Mouse (Mus musculus) heart, embryonic 14.5 days (tissue): ENCODE results near the gene Rasa4. TPM values are rescaled to one million over a fixed set of nuclear protein-coding genes. Genes with fewer than 3 reads are reported as not detected.
"Not testable (repeated sequence)": the region's sequence is repeated elsewhere in the genome, so short reads cannot be mapped to it uniquely, and the experiment has no call there.

Experiments
- ATAC-seq: fragments of 200-750 bp; cut with Nextera tagmentation; 2 replicates; pipeline ENCODE4 v1.8.0; 2017; ENCODE audit warnings: low read depth, moderate TSS enrichment; ENCODE audit not compliant: insufficient number of reproducible peaks, insufficient read depth, low FRiP score
- H3K27ac ChIP-seq, 2 experiments: fragments of 200-500 bp in 1 of 2; fragments of 300-500 bp in 1 of 2; sonication (generic) in 1 of 2; replicated peaks in 1 of 2; 2 replicates each; pipeline ENCODE4 v1.5.1; 2012 to 2014; ENCODE audit warnings: low read depth in 2 of 2, low read length in 2 of 2, control low read depth in 1 of 2, mild to moderate bottlenecking in 1 of 2, mixed read lengths in 1 of 2; ENCODE audit not compliant: control insufficient read depth in 1 of 2, insufficient read depth in 1 of 2
- H3K27me3 ChIP-seq: fragments of 300-500 bp; sonication (generic); 2 replicates; pipeline ENCODE4 v1.6.1; 2014; ENCODE audit warnings: mild to moderate bottlenecking, low read length, control low read depth; ENCODE audit not compliant: control insufficient read depth, insufficient read depth
- H3K36me3 ChIP-seq: fragments of 300-500 bp; sonication (generic); 2 replicates; pipeline ENCODE4 v1.6.1; 2014; ENCODE audit warnings: mild to moderate bottlenecking, control low read depth, low read length, mixed read lengths; ENCODE audit not compliant: control insufficient read depth, insufficient read depth
- H3K4me1 ChIP-seq, 2 experiments: fragments of 200-500 bp in 1 of 2; fragments of 300-500 bp in 1 of 2; sonication (generic) in 1 of 2; 2 replicates each; pipeline ENCODE4 v1.6.1; 2012 to 2014; ENCODE audit warnings: low read length in 2 of 2, control low read depth in 1 of 2, mixed read lengths in 1 of 2; ENCODE audit not compliant: control insufficient read depth in 2 of 2, insufficient read depth in 2 of 2
- H3K4me2 ChIP-seq: fragments of 300-500 bp; sonication (generic); 2 replicates; pipeline ENCODE4 v1.6.1; 2014; ENCODE audit warnings: mild to moderate bottlenecking, low read length
- H3K4me3 ChIP-seq, 2 experiments: fragments of 200-500 bp in 1 of 2; fragments of 300-500 bp in 1 of 2; sonication (generic) in 1 of 2; 2 replicates each; pipeline ENCODE4 v1.5.1; 2012 to 2014; ENCODE audit warnings: low read length in 2 of 2, mild to moderate bottlenecking in 2 of 2, control low read depth in 1 of 2, low read depth in 1 of 2, moderate library complexity in 1 of 2; ENCODE audit not compliant: control insufficient read depth in 1 of 2, insufficient read depth in 1 of 2
- H3K9ac ChIP-seq: fragments of 300-500 bp; sonication (generic); 2 replicates; pipeline ENCODE4 v1.6.1; 2014; ENCODE audit warnings: mild to moderate bottlenecking, low read length
- H3K9me3 ChIP-seq: fragments of 300-500 bp; sonication (generic); 2 replicates; pipeline ENCODE4 v1.6.1; 2016; ENCODE audit warnings: low read length, control low read depth; ENCODE audit not compliant: control insufficient read depth
- WGBS: fragments of 180-500 bp; shearing (Covaris S2); extraction: QIAGEN DNeasy Blood & Tissue Kit; methylation state at CpG from one replicate; pipeline ENCODE4 v1.1.7; 2014; 5-methylcytosine and 5-hydroxymethylcytosine counted together
- polyA plus RNA-seq: library from polyadenylated mRNA; unstranded; fragments of >200 nt; fragmentation: Nextera tagmentation; extraction: Ambion mirVana; gene quantifications from 2 replicates; pipeline ENCODE4 v1.2.1, GENCODE M21; 2014

The Rasa4 gene
- polyA plus RNA-seq, 1 experiment from 2014 or later, result 1.3 TPM

- Histone ChIP-seq H3K36me3 (no peaks in the 10 kb centered on the region), H3K9ac (no peak overlapping the region), H3K27ac (no peak overlapping the region), H3K4me2 (no peak overlapping the region), H3K4me3 (no peak overlapping the region), H3K9me3 (no peaks in the 10 kb centered on the region), H3K4me1 (peaks cover 0 to 6% of the 10 kb centered on the region in 2 experiments; a peak in 2 of 4 replicates), H3K27me3 (no peaks in the 10 kb centered on the region)
- 94% methylated on average over 8 of the region's 8 CpGs for WGBS
- no peak for ATAC-seq
Observed at GRCm38 (mm10) chr5:136041666-136042065, 42.0 kb upstream of the Rasa4 start.

GRCm38 (mm10) chr5:136044865-136045264 is 38.9 kb upstream of the Rasa4 start:
- Histone ChIP-seq H3K9ac (no peak overlapping the region), H3K4me2 (no peak overlapping the region), H3K4me3 (no peak overlapping the region), H3K27me3 (no peaks in the 10 kb centered on the region), H3K27ac (no peak overlapping the region), H3K9me3 (no peaks in the 10 kb centered on the region), H3K36me3 (no peaks in the 10 kb centered on the region), H3K4me1 (peaks cover 0 to 2% of the 10 kb centered on the region in 2 experiments; a peak in 2 of 4 replicates)
- no peak for ATAC-seq
- WGBS, result 65% methylated on average over 13 of the region's 13 CpGs

- H3K9ac ChIP-seq, result no peak overlapping the region
- no peak overlapping the region for H3K4me2 ChIP-seq
- H3K27ac ChIP-seq, result no peak overlapping the region
- 41% methylated on average over 9 of the region's 9 CpGs for WGBS
- no peaks in the 10 kb centered on the region; a peak in 1 of 4 replicates for H3K4me1 ChIP-seq
- H3K4me3 ChIP-seq, result no peak overlapping the region
- H3K9me3 ChIP-seq, result no peaks in the 10 kb centered on the region
- H3K27me3 ChIP-seq, result no peaks in the 10 kb centered on the region
- ATAC-seq, result no peak
- no peaks in the 10 kb centered on the region for H3K36me3 ChIP-seq
Observed at GRCm38 (mm10) chr5:136045408-136045807, 38.3 kb upstream of the Rasa4 start.

GRCm38 (mm10) chr5:136045987-136046386 is 37.7 kb upstream of the Rasa4 start:
- Histone ChIP-seq H3K27ac (no peak overlapping the region), H3K27me3 (no peaks in the 10 kb centered on the region), H3K36me3 (no peaks in the 10 kb centered on the region), H3K4me1 (peaks cover 0 to under 1% of the 10 kb centered on the region in 2 experiments; a peak in 3 of 4 replicates), H3K4me2 (no peak overlapping the region), H3K4me3 (no peak overlapping the region), H3K9ac (no peak overlapping the region), H3K9me3 (no peaks in the 10 kb centered on the region)
- 5% methylated on average over 10 of the region's 10 CpGs for whole genome bisulfite sequencing
- no peak for ATAC-seq

GRCm38 (mm10) chr5:136048541-136048940 is 35.2 kb upstream of the Rasa4 start:
- H3K9ac ChIP-seq, ATAC-seq, H3K4me2 ChIP-seq, H3K4me3 ChIP-seq, H3K27ac ChIP-seq, H3K36me3 ChIP-seq, H3K9me3 ChIP-seq, H3K27me3 ChIP-seq: not testable (repeated sequence)
- peaks cover 12 to 13% of the 10 kb centered on the region in 2 experiments for H3K4me1 ChIP-seq

GRCm38 (mm10) chr5:136049926-136050325 is 33.8 kb upstream of the Rasa4 start:
- no peak for ATAC-seq

GRCm38 (mm10) chr5:136051231-136052085 is 32.3 kb upstream of the Rasa4 start:
- Histone ChIP-seq H3K4me1 (peaks cover 12 to 13% of the 10 kb centered on the region in 2 experiments), H3K9ac (peak overlapping the region; percentile 7; the same call in 1 of the 2 replicates), H3K27me3 (no peaks in the 10 kb centered on the region), H3K4me2 (peak overlapping the region; percentile 36), H3K9me3 (no peaks in the 10 kb centered on the region), H3K4me3 (no peak overlapping the region), H3K27ac (peak overlapping the region; percentile 74 to 82), H3K36me3 (no peaks in the 10 kb centered on the region)
- peak; percentile 78 for ATAC-seq
- WGBS, result 5% methylated on average over 10 of the region's 10 CpGs

More at GRCm38 (mm10) chr5:136049926-136050325, 33.8 kb upstream of the Rasa4 start:
- Histone ChIP-seq H3K9me3 (no peaks in the 10 kb centered on the region), H3K4me2 (no peak overlapping the region), H3K27ac (no peak overlapping the region), H3K9ac (no peak overlapping the region), H3K36me3 (no peaks in the 10 kb centered on the region), H3K4me3 (no peak overlapping the region), H3K4me1 (peaks cover 12 to 13% of the 10 kb centered on the region in 2 experiments), H3K27me3 (no peaks in the 10 kb centered on the region)
- 71% methylated on average over 6 of the region's 6 CpGs for WGBS
